In genomic region chr7:24259306-24259999, GRCm38 (mm10) we compare ENCODE assay signal across 11 mouse cellular contexts.
"Had no signal": no experiment of that assay in that cellular context is flagged by ENCODE, and none has a peak within 500 bp of the region (broad histone marks: within the 10 kb centered on the region; RNA-seq: fewer than 3 reads in every experiment).

No protein-coding gene starts in this region.

- DNase-seq: forebrain, postnatal 0 days; gastrocnemius, postnatal 14 days; gastrocnemius, postnatal 36 days; heart, adult 2 months; heart, postnatal 14 days; heart, postnatal 4 days; kidney, adult 18-20 months; kidney, adult 8-10 months; kidney, postnatal 10 days; kidney, postnatal 25 days; kidney, postnatal 4 days had no signal
